Mouse (Mus musculus): ENCODE data around the gene Tysnd1.

GRCm38 (mm10) chr10:61647790-61648736 lies 47.3 kb upstream of the Tysnd1 start, which contains the start of gene Ppa1:
- TF ChIP-seq CTCF (IDR thresholded peaks at IDR 0.05; ENCODE audit: low read depth, low read length) = no peak
- TF ChIP-seq POLR2AphosphoS5 (IDR thresholded peaks at IDR 0.05; ENCODE audit: insufficient replicate concordance, low read depth, low read length) = no peak
- TF ChIP-seq GATA2 (IDR thresholded peaks at IDR 0.05; ENCODE audit: borderline replicate concordance, low read depth, low read length) = no peak
- TF ChIP-seq GATA1 (IDR thresholded peaks at IDR 0.05; ENCODE audit: borderline replicate concordance, low read length) = no peak
- TF ChIP-seq TAL1 (conservative IDR thresholded peaks at IDR 0.05; ENCODE audit: low read depth, low read length) = no peak

All from G1E (cell line).